Mouse (Mus musculus): Measurements from ENCODE around the gene Dnajc15. TPM values are rescaled to one million over a fixed set of nuclear protein-coding genes. Genes with fewer than 3 reads are reported as not detected.
"Not testable (repeated sequence)": the region's sequence is repeated elsewhere in the genome, so short reads cannot be mapped to it uniquely, and the experiment has no call there.

The Dnajc15 gene
- polyA plus RNA-seq, 1 experiment from 2014 or later = 105 TPM

GRCm38 (mm10) chr14:77895951-77896350 is 21.0 kb upstream of the Dnajc15 start:
- Histone ChIP-seq H3K9ac (replicated peaks; ENCODE audit: low read depth, low read length) (no peak overlapping the region), H3K4me3 (ENCODE audit: low read depth, low read length) (no peak overlapping the region), H3K27ac (ENCODE audit: low read depth, low read length) (no peak overlapping the region), H3K4me1 (ENCODE audit: control insufficient read depth, insufficient read depth, low read length) (no peaks in the 10 kb centered on the region), H3K36me3 (ENCODE audit: control insufficient read depth, insufficient read depth, low read length) (no peaks in the 10 kb centered on the region), H3K27me3 (ENCODE audit: control insufficient read depth, insufficient read depth, low read length) (no peaks in the 10 kb centered on the region), H3K4me2 (ENCODE audit: low read depth, low read length) (no peak overlapping the region), H3K9me3 (ENCODE audit: control insufficient read depth, low read length) (no peaks in the 10 kb centered on the region)
- 83% methylated on average over 3 of the region's 3 CpGs for WGBS
- ATAC-seq (ENCODE audit: low read depth) = no peak

- Histone ChIP-seq H3K9me3 (ENCODE audit: control insufficient read depth, low read length) (no peaks in the 10 kb centered on the region), H3K4me2 (ENCODE audit: low read depth, low read length) (no peak overlapping the region), H3K36me3 (ENCODE audit: control insufficient read depth, insufficient read depth, low read length) (no peaks in the 10 kb centered on the region), H3K9ac (replicated peaks; ENCODE audit: low read depth, low read length) (no peak overlapping the region), H3K4me3 (ENCODE audit: low read depth, low read length) (no peak overlapping the region), H3K27ac (ENCODE audit: low read depth, low read length) (no peak overlapping the region), H3K4me1 (ENCODE audit: control insufficient read depth, insufficient read depth, low read length) (no peaks in the 10 kb centered on the region), H3K27me3 (ENCODE audit: control insufficient read depth, insufficient read depth, low read length) (no peaks in the 10 kb centered on the region)
- 89% methylated on average over 7 of the region's 7 CpGs for WGBS
- no peak for ATAC-seq (ENCODE audit: low read depth)
Measured at GRCm38 (mm10) chr14:77889911-77890310, 15.0 kb upstream of the Dnajc15 start.

- H3K27ac ChIP-seq (ENCODE audit: low read depth, low read length) = no peak overlapping the region
- H3K36me3 ChIP-seq (ENCODE audit: control insufficient read depth, insufficient read depth, low read length) = no peaks in the 10 kb centered on the region
- H3K4me1 ChIP-seq (ENCODE audit: control insufficient read depth, insufficient read depth, low read length) = no peaks in the 10 kb centered on the region
- no peak overlapping the region for H3K9ac ChIP-seq (replicated peaks; ENCODE audit: low read depth, low read length)
- H3K4me3 ChIP-seq (ENCODE audit: low read depth, low read length) = no peak overlapping the region
- H3K27me3 ChIP-seq (ENCODE audit: control insufficient read depth, insufficient read depth, low read length) = no peaks in the 10 kb centered on the region
- no peaks in the 10 kb centered on the region for H3K9me3 ChIP-seq (ENCODE audit: control insufficient read depth, low read length)
- WGBS = 87% methylated on average over 4 of the region's 4 CpGs
- H3K4me2 ChIP-seq (ENCODE audit: low read depth, low read length) = no peak overlapping the region
- ATAC-seq (ENCODE audit: low read depth) = no peak
Measured at GRCm38 (mm10) chr14:77886941-77887340, 12.0 kb upstream of the Dnajc15 start.

GRCm38 (mm10) chr14:77886376-77886775 is 11.5 kb upstream of the Dnajc15 start:
- 70% methylated on average over 3 of the region's 3 CpGs for WGBS
- Histone ChIP-seq H3K27me3 (ENCODE audit: control insufficient read depth, insufficient read depth, low read length) (no peaks in the 10 kb centered on the region), H3K36me3 (ENCODE audit: control insufficient read depth, insufficient read depth, low read length) (no peaks in the 10 kb centered on the region), H3K4me1 (ENCODE audit: control insufficient read depth, insufficient read depth, low read length) (no peaks in the 10 kb centered on the region), H3K9me3 (ENCODE audit: control insufficient read depth, low read length) (no peaks in the 10 kb centered on the region), H3K27ac (ENCODE audit: low read depth, low read length) (no peak overlapping the region), H3K9ac (replicated peaks; ENCODE audit: low read depth, low read length) (no peak overlapping the region), H3K4me3 (ENCODE audit: low read depth, low read length) (no peak overlapping the region), H3K4me2 (ENCODE audit: low read depth, low read length) (no peak overlapping the region)
- no peak for ATAC-seq (ENCODE audit: low read depth)

- H3K4me2 ChIP-seq (ENCODE audit: low read depth, low read length) = no peak overlapping the region
- WGBS = 63% methylated on average over 6 of the region's 6 CpGs
- no peaks in the 10 kb centered on the region for H3K4me1 ChIP-seq (ENCODE audit: control insufficient read depth, insufficient read depth, low read length)
- H3K36me3 ChIP-seq (ENCODE audit: control insufficient read depth, insufficient read depth, low read length) = no peaks in the 10 kb centered on the region
- H3K27me3 ChIP-seq (ENCODE audit: control insufficient read depth, insufficient read depth, low read length) = no peaks in the 10 kb centered on the region
- no peak overlapping the region for H3K9ac ChIP-seq (replicated peaks; ENCODE audit: low read depth, low read length)
- H3K9me3 ChIP-seq (ENCODE audit: control insufficient read depth, low read length) = no peaks in the 10 kb centered on the region
- no peak overlapping the region for H3K4me3 ChIP-seq (ENCODE audit: low read depth, low read length)
- H3K27ac ChIP-seq (ENCODE audit: low read depth, low read length) = no peak overlapping the region
- ATAC-seq (ENCODE audit: low read depth) = no peak
Measured at GRCm38 (mm10) chr14:77882669-77883068, 7.7 kb upstream of the Dnajc15 start.

DNA sequence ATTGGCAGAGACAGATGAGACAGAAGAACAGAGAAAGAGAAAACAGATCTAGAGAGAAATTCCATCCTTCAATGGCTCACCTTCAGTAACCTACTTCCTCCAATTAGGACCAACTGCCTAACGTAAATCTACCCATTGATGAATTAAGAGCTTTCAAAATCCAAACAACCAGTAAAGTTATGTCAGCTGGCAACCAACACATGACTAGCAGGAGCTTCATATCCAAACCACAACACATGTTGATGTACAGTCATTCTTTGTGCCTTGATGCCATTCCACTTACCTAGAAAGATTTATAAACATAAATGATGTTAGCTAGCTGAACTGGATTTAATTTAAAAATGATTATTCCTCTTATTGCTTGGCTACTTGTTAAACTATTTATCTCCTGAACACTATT is 7.1 kb upstream of the Dnajc15 start:
- Histone ChIP-seq H3K9me3 (ENCODE audit: control insufficient read depth, low read length) (no peaks in the 10 kb centered on the region), H3K27ac (ENCODE audit: low read depth, low read length) (no peak overlapping the region), H3K4me3 (ENCODE audit: low read depth, low read length) (no peak overlapping the region), H3K4me1 (ENCODE audit: control insufficient read depth, insufficient read depth, low read length) (no peaks in the 10 kb centered on the region), H3K4me2 (ENCODE audit: low read depth, low read length) (no peak overlapping the region), H3K36me3 (ENCODE audit: control insufficient read depth, insufficient read depth, low read length) (no peaks in the 10 kb centered on the region), H3K27me3 (ENCODE audit: control insufficient read depth, insufficient read depth, low read length) (no peaks in the 10 kb centered on the region), H3K9ac (replicated peaks; ENCODE audit: low read depth, low read length) (no peak overlapping the region)
- ATAC-seq (ENCODE audit: low read depth) = no peak
- 83% methylated on average over 1 of the region's 1 CpGs for WGBS

GRCm38 (mm10) chr14:77877876-77878275 is 3.0 kb upstream of the Dnajc15 start:
- not testable (repeated sequence) for H3K27me3 ChIP-seq (ENCODE audit: control insufficient read depth, insufficient read depth, low read length); H3K4me1 ChIP-seq (ENCODE audit: control insufficient read depth, insufficient read depth, low read length); H3K4me2 ChIP-seq (ENCODE audit: low read depth, low read length); ATAC-seq (ENCODE audit: low read depth); H3K36me3 ChIP-seq (ENCODE audit: control insufficient read depth, insufficient read depth, low read length); H3K9ac ChIP-seq (replicated peaks; ENCODE audit: low read depth, low read length); H3K27ac ChIP-seq (ENCODE audit: low read depth, low read length); H3K9me3 ChIP-seq (ENCODE audit: control insufficient read depth, low read length); H3K4me3 ChIP-seq (ENCODE audit: low read depth, low read length)
- 57% methylated on average over 2 of the region's 2 CpGs for WGBS

DNA sequence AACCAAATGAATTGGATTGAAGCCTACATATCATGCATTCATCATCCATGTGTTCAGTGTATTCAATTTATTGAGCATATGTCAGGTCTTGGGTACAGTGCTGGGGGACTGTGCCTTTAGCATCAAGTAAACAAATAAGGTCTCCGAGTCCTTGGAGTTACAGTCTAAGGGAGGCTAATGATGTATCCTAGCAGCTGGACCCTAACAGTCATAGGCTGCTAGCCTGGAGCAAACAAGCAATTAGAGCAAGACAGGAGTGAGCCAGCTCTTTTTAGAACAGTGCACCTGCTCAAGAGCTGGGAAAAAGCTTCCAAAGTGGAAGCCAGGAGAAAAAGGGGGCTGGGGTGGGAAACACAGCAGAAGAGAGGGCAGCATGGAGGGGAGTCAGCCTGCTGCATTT is 1.3 kb upstream of the Dnajc15 start:
- no peak overlapping the region for H3K4me2 ChIP-seq (ENCODE audit: low read depth, low read length)
- H3K4me1 ChIP-seq (ENCODE audit: control insufficient read depth, insufficient read depth, low read length) = no peaks in the 10 kb centered on the region
- ATAC-seq (ENCODE audit: low read depth) = no peak
- H3K36me3 ChIP-seq (ENCODE audit: control insufficient read depth, insufficient read depth, low read length) = no peaks in the 10 kb centered on the region
- H3K9me3 ChIP-seq (ENCODE audit: control insufficient read depth, low read length) = no peaks in the 10 kb centered on the region
- H3K4me3 ChIP-seq (ENCODE audit: low read depth, low read length) = no peak overlapping the region
- WGBS = 66% methylated on average over 1 of the region's 1 CpGs
- H3K27me3 ChIP-seq (ENCODE audit: control insufficient read depth, insufficient read depth, low read length) = no peaks in the 10 kb centered on the region
- no peak overlapping the region for H3K9ac ChIP-seq (replicated peaks; ENCODE audit: low read depth, low read length)
- no peak overlapping the region for H3K27ac ChIP-seq (ENCODE audit: low read depth, low read length)

GRCm38 (mm10) chr14:77871380-77871975 is 3.4 kb downstream of the Dnajc15 start:
- Histone ChIP-seq H3K36me3 (ENCODE audit: control insufficient read depth, insufficient read depth, low read length) (no peaks in the 10 kb centered on the region), H3K4me2 (ENCODE audit: low read depth, low read length) (no peak overlapping the region), H3K9ac (replicated peaks; ENCODE audit: low read depth, low read length) (no peak overlapping the region), H3K4me3 (ENCODE audit: low read depth, low read length) (no peak overlapping the region), H3K27me3 (ENCODE audit: control insufficient read depth, insufficient read depth, low read length) (no peaks in the 10 kb centered on the region), H3K4me1 (ENCODE audit: control insufficient read depth, insufficient read depth, low read length) (no peaks in the 10 kb centered on the region), H3K9me3 (ENCODE audit: control insufficient read depth, low read length) (no peaks in the 10 kb centered on the region), H3K27ac (ENCODE audit: low read depth, low read length) (no peak overlapping the region)
- no peak for ATAC-seq (ENCODE audit: low read depth)
- WGBS = 91% methylated on average over 6 of the region's 6 CpGs
